Mouse (Mus musculus) spleen, postnatal 14 days (tissue): ENCODE results near the gene Kdm5b.
A peak's percentile ranks its signal among the peaks of the same experiment; 100 is the strongest.

ENCODE experiments used
- DNase-seq, 2 experiments: peaks; one replicate each; pipeline ENCODE4 v3.0.0; 2021 to 2022; ENCODE audit warnings: low spot score in 2 of 2

The Kdm5b gene

DNA sequence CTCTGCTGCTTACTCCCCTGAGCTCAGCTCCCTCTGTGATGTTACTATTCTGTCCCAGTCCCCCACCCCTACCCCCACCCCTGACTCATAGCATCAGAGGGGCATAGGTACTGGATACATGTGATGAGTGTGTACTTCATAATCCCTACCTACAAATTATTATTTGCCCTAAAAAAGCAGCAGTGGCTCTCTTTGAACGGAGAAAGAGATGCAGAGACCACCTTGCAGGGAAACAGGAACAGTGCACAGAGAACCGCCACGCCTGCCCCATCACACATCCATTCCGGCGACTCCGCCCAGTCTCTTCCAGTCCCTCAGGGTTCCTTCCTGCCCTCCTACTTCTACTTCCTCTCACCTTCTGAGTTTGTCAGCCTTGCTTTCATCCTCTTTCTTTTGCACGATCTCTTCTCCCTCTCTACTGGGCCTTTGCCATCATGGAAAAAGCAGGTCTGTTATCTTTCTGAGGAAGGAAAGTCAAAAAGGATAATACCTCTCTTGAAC lies 10.3 kb upstream of the Kdm5b start, which contains the start of gene Mgat4e:
TSS of gene Mgat4e (minus strand) at position 51 of the 501 bp plus-strand sequence.
- no peak for DNase-seq

DNA sequence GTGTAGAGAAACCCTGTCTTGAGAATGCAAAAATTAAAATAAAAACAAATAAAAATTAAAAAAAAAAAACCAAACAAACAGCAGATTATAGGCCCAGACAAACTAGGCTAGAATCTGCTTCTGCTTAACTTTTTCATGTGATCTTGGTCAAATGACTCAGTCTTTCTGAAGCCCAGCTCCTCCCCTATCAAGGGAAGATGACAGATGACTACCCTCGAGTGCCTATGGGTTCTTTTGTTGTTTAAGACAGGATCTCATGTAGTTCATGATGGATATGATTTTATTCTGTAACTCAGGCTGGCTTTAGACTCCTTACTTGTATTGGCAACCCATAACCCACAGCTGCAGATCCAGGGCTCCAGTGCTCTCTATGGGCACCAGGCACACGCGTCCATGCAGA lies 8.1 kb upstream of the Kdm5b start:
- no peak for DNase-seq

DNA sequence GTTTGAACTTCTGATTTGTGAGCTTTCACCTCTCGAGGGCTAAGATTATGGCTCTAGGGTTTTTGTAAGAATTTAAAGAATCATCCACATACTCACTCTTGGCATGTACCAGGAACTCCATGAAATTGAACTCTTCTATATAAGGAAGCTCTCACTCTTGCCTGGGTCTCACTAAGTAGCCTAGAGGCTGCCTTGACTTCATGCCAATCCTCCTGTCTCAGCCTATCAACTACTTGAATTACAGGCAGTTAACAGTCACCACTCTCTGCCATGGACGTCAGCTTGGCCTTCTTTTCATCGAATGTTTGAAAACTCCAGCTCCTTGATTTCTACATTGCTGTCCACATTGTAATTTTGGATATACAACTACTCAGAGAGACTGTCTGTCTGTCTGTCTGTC lies 7.6 kb upstream of the Kdm5b start:
- DNase-seq, result no peak

DNA sequence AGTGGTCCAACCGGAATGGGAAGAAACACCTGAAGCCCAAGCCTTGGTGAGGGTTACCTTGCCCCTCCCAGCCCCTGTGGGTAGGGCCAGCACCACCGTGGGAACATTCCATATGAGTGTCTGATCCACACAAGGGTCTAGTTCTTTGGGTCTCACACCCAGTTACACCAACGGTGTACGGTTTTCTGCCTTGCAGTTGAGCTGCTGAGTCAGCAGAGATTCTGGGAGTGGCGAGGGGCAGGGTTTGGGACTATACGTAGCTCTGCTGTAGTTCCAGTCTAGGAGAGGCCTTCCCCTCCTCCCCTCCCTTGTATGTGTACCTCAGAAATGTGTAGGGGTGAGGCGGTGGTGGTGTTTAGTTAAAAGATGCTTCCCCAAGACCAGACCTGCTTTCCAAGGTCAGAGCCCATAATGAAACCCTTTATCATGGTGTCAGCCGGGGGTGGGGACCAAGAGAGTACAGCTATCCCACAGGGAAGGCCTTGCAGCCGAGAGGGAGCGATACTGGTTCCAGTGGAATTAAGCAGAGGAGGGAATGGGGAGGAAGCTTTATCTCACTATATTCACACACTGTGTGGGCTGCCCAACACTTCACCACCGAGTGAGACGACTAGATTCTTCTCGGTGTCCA lies 4.6 kb upstream of the Kdm5b start:
- no peak for DNase-seq

DNA sequence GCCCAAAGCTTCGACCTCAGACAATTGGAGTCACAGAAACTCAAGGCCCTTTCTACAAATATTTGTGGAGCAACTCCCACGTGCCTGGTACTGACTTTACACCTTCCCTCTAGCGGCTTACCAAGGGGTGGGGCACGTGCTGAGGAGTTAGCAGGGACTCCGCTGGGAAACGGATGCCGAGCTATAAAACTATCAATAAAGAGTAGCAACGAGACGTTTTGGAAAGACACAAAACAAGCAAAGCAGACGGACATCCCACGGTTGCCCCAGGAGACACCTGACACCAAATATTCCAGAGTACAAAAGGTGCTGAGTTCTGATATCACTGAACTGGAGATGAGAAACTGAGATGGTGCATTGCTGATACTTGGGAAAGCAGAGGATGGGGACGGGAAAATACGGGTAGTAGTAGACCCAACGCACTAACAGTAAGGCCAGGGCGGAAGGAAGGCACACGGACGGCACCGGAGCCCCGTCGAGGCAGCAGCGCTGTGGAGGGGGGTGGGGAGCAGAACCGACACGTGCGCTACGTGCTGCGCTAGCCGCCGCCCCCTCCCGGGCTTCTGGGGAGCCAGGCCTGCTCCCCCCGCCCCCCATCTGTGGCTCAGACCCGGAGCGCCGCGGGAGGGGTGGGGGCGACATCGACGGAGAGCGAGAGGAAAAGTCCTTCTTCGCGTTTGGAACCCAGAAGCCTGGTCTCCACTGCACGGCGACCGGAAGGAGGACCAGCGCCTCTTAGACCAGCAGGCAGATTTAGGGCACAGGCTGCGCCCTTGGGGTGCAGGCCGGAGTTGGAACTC lies 3.9 kb upstream of the Kdm5b start:
- peak in 1 of 2 experiments; percentile 12 for DNase-seq

DNA sequence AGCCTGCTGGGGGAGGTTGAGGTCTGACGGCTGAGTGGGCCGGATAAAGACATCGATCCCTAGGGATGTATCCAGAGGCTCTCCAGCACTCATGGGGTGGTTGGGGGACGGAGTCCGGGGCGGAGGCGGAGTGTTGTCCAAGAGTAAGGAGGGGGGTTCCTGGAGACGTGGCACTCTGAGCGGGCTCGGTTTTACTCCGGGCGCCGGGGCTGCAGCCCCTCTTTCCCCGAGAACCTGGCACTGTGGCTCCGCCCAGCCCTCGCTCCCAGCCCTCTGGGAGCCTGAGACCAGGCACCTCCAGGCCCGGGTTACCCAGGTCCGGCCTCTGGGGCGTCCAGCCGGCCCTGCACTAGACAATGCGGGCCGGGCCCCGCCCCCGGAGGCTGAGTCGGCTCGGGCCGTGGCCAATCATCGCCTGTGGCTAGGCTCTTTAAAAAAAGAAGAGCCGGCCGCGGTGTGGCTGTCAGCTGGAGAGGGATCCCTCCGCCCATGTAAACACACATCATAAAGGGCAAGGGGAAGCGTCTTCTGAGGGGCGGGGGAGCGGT lies 3.2 kb upstream of the Kdm5b start:
- DNase-seq, result peak; percentile 81 to 87

DNA sequence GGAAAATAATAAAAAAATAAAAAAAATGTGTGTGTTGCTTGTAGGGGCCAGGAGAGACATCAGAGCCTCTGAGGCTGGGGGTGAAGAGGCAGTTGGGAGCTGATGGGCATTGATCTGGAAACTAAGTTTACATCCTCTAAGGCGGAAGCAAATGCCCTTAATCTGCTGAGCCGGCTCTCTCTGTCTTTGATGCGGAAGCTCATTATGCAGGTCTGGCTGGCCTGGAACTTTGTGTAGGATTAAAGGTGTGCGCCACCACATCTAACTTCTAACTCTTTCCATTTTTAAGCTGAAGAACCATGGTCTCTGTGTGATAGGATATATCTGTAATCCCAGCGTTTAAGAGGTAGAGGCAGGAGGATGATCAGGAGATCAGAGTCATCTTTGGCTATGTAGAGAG lies 1.5 kb upstream of the Kdm5b start:
- DNase-seq, result no peak

DNA sequence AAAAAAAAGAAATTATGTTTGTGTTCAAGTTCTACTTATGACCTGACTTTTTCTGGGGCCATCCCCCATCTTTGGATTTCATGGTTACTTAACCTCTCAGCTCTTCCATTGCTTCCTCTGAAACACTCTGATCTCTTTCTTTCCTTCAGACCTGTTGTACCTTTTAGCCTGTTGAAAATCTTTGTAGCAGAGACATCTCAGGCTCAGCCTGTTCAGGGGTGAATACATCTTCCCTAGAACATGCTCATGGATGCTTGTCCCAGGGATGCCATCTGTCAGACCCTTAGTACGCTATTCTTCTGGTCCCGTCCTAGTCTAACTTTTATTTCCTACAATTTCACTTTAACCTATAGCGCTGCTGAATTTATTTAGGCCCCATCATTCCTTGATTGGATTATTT lies 745 bp upstream of the Kdm5b start:
- DNase-seq, result no peak

DNA sequence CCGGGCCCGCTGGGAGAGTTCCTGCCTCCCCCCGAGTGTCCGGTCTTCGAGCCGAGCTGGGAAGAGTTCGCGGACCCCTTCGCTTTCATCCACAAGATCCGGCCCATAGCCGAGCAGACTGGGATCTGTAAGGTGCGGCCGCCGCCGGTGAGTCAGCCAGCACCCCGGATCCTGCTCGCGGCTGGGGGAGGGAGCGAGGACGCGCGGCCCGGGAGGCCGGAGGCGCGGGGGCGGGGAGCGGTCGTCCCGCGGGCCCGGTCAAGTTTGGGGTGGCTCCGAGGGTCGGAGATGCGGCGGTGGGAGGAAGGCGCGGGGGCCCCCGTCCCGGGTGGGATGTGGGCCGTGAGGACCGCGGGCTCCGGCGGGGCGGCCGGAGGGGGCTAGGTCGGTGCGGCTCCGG lies 425 bp downstream of the Kdm5b start:
- DNase-seq, result peak; percentile 22 to 41

DNA sequence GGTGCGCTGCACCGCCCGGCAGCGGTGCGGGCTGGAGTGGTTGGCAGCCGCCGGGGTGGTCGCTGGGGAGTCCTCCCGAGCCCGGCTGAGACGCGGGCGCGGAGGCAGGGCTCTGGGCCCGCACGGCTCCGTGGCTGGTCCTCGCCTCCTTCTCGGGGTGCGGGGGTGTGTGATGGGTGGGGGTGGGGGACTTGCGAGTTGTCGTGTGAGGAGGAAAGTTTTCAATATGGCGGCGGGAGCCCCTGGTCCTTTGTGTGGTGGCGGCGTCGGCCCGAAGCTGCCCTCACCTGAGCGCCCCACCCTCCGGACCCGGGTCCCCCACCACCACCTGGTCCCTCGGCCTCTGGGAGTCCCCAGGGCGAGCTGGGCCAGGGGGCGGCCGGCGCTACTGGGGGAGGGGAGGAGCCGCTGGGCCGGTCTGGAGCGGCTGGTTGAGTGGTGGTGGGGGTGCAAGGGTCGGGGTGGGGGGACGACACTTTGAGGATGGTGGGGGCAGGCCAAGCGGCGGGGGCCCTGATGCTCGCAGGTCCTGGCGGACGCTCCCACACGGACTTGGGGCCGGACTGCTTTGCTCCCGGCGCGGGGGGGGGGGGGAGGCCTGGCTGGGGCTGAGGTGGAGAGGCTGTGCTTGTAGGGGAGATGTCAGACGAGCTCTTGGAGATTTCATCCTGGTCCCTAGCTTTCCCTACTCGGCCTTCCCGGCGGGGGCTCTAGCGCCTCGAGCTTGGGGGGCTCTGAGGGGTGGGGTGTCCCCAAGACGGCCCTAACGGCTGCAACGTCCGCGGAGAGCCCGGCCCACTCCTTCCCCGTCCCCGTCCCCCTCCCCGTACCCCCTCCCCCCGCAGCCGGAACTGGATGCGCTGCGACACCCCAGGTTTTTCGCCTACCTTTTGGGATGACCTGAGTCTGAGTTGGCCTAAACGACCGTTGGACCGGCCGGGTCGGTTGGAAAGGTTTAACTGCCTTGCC lies 1.1 kb downstream of the Kdm5b start:
- DNase-seq, result peak in 1 of 2 experiments; percentile 20

DNA sequence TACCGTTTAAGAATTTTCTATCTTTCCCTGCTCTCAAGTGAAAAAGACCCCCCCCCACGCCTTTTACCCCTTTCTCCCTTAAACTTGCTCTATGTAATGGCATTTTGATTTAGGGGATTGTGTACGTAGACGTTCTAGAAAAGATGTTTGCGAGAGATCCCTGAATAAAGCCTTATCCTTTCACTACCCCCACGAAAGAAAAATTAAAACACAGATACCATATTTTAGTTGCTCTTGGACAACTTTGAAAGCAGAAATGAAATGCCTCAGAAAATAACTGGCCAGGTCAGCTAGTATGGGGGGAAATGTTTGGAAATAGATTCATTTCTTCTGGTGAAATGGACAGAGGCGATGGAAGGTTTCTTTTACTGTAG lies 1.8 kb downstream of the Kdm5b start:
- DNase-seq, result no peak

DNA sequence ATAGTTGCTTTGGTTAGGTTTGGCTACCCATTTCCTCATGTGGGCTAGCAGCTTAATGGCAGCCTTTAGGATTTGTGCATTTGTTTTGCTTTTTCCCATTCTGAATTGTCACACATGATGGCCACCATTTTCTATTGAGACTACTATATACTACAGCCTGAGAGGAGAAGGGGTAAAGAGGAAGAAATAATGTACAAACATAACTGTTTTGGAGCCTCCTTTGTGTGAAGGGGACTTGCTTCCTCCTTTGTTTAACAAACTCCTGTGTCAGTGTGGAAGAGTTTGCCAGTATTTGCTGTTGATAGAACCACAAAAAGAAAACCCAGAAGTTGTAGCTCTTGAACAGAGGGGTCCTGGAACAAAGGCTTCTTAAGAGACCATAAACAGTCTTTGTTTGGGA lies 2.5 kb downstream of the Kdm5b start:
- DNase-seq, result no peak

DNA sequence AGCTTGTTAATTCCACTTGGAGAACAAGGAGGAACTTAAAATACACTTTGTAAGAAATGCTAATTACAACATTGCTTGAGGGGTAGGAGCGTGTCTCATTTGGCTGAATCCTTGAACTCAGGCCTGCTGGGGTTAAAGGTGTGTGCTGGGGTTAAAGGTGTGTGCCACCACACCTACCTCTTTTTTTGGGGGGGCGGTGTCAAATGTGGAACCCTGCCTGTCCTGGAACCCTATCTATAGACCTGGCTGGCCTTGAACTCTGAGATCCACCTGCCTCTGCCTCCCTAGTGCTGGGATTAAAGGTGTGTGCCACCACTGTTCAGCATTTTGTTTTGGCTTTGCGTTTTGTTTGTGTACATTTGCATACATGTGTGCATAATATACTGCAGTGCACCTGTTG lies 3.8 kb downstream of the Kdm5b start:
- DNase-seq, result no peak

DNA sequence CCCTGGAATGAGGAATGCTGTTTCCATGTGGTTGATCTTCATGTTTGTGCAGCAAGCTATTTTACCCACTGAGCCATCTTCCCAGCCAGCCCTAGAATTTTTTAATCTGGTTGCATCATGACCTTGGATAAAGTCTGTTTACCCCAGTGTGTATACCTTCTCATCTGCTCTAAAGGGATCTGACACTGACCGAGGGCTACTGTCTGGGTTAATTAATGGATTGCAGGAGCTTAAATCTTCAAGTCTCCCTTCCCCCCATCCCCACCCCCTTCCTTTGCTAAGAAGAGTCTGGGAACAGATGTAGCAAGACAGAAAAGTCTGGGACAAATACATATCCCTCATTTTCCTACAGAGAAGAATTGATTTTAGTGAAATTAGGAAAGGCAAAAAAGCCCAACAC lies 7.5 kb downstream of the Kdm5b start:
- DNase-seq, result no peak

DNA sequence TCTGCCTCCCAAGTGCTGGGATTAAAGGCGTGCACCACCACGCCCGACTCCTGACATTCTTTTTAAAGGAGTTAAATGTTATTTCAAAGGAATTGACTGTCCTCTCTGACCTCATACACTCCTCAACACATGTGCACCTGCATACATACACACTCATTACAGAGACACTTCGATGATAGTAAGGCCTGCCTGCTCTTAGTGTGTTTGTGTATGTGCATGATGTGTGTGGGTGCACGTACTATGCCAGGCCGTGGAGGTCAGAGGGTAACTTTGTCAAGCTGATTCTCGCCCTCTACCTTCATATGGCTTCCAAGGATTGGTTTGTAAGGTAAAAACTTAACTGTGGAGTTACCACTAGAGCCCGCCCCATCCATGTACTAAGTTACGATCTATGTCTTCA lies 10.2 kb downstream of the Kdm5b start:
- no peak for DNase-seq

DNA sequence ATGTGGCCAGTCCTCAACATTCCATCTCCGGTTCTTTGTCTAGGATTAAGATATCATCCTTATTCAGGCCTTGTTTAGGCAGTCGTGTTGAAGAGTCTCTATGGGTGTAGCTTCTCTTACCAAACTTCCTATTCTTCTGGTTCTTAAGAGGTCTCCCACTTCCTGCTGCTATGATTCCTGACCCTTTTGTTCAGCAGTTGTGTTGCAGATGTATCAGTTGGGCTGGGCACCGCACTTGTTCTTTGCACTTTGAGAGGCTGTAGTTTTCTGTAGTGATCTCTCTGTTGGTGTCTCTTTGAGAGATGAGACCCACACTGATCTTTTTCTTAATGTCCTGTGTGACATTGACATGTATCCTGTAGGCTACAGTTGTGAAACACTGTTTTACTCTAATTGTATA lies 10.7 kb downstream of the Kdm5b start:
- no peak for DNase-seq

DNA sequence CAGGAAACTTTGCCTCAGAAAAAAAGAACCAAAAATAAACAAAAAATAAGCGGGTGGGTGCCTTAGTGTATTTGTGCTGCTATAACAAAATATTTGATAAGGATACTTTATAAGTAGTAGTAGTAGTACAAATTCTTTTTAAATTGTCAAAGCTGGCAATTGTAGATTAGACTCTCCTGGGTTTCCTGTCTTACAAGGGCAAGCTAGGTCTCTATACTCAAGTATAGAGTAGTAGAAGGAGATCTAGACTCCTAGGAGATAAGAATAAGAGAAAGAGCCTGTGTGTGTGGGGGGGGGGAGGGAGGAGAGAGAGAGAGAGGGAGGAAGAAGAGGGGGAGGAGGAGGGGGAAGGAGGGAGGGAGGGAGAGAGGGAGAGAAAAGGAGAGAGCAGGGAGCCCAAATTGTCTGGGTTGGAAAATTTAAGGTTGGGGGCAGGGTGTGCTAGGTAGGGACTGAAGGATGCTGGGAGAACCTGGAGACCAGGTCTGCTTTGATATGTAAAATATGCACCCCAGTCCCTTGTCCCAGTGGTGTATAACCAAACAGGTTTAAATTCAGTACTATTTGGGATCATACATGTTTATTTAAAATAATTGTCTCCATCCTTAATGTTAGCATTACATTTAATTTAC lies 13.4 kb downstream of the Kdm5b start:
- DNase-seq, result no peak

DNA sequence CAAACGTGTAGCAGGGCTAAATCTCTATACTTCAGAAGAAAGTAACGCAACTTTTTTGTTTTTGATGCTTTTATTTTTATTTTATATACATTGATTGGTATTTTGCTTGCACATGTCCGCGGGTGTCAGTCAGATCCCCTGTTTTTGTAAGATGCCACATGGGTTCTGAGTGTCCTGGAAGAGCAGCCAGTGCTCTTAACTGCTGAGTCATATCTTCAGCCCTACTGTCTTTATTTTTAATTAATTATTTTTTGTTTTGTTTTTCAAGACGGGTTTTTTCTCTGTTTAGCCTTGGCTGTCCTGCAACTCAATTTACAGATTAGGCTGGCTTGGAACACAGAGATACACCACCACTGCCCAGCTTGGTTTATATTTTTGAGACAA lies 14.0 kb downstream of the Kdm5b start:
- DNase-seq, result no peak

DNA sequence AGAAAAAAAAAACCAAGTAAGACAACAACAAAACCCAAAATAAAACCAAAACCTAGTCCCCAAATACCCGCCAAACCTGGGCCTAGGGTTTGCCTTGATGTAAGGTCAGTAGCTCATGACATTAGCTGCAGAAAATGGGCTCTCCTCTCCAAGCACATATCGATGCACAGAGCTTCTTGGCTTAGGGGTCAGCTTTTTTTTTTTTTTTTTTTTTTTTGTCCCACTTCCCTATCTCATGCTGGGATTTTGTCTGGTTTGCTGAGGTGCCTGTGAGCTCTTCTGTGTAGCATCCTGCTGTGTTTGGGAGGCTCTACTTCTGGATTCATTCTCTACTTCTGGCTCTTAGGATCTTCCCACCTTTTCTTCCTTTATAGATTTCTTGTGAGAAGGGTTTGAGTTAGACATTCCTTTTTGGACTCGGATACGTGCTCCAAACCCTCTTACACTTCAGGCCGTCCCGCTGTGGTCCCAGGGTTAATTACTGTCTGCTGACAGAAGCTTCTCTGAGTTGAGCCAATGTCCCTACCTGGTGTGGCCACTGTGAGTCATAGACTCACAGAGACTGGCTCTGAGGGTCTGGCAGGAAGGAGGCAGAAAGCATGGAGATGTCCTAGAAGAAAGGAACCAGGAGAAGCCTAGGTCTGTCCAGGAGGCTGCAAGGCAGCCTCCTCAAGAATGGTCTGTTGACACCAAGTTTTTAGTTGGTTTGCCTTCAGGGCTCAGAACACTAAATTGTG lies 17.6 kb downstream of the Kdm5b start:
- DNase-seq, result no peak

DNA sequence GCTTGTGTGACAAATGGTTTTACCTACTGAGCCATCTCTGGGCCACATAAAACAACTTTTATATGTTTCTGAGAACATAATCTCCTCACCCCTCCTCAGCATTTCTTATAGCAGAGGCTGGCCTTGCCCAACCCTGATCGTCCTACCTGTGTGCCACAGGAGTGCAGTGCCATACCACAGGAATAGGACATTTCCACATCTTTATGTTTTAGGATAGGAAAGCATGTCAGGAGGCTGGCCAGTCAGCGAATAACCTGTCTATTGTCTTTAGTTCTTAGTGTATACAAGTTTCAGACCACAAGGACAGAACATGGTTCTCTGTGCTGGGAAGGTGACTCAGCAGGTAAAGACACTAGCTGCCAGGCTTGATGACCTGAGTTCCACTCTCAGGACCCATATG lies 20.8 kb downstream of the Kdm5b start:
- DNase-seq, result no peak

DNA sequence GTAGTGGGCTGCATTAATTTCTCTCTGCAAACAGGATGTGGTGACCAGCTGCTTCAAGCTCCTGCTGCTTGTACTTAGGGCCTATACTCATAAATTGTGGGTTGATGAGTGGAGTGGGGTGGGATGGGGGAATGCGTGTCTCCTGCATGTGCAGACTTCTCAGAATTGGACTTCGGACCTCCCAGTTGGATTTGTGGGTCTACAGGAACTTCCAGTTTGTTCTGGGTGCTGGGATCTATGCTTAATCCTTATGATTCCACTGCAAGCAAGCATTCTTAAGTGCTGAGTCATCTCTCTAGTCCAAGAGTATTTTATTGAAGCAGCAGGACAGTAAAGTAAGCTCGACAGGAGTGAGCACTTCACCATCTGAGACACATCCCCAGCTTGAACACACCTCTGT lies 23.6 kb downstream of the Kdm5b start:
- DNase-seq, result no peak
